Mouse (Mus musculus): Measurements from ENCODE around the gene Polr2i.
"Not testable (repeated sequence)": the region's sequence is repeated elsewhere in the genome, so short reads cannot be mapped to it uniquely, and the experiment has no call there.

Polr2i gene

GRCm38 (mm10) chr7:30204380-30204779, 27.4 kb upstream of the Polr2i start:
- DNase-seq (ENCODE audit: low spot score in 2 of 2): no peak

GRCm38 (mm10) chr7:30205383-30205782, 26.4 kb upstream of the Polr2i start:
- DNase-seq (ENCODE audit: low spot score in 2 of 2): peak; percentile 47 to 78

- DNase-seq (ENCODE audit: low spot score in 2 of 2): not testable (repeated sequence)
These were observed 25.4 kb upstream of the Polr2i start for GRCm38 (mm10) chr7:30206364-30206763.

GRCm38 (mm10) chr7:30211025-30211424, 20.7 kb upstream of the Polr2i start:
- DNase-seq (ENCODE audit: low spot score in 2 of 2): no peak

GRCm38 (mm10) chr7:30213881-30214280, 17.9 kb upstream of the Polr2i start:
- DNase-seq (ENCODE audit: low spot score in 2 of 2): no peak

GRCm38 (mm10) chr7:30215875-30216274, 15.9 kb upstream of the Polr2i start:
- DNase-seq (ENCODE audit: low spot score in 2 of 2): no peak

- peak; percentile 42 to 87 for DNase-seq (ENCODE audit: low spot score in 2 of 2)
These were observed 15.0 kb upstream of the Polr2i start for GRCm38 (mm10) chr7:30216723-30217151.

- no peak for DNase-seq (ENCODE audit: low spot score in 2 of 2)
These were observed 14.5 kb upstream of the Polr2i start for GRCm38 (mm10) chr7:30217277-30217676.

- DNase-seq (ENCODE audit: low spot score in 2 of 2): peak; percentile 14 to 65
These were observed 12.3 kb upstream of the Polr2i start for GRCm38 (mm10) chr7:30219293-30220007.

- no peak for DNase-seq (ENCODE audit: low spot score in 2 of 2)
These were observed 11.8 kb upstream of the Polr2i start for GRCm38 (mm10) chr7:30220008-30220356.

GRCm38 (mm10) chr7:30221433-30221832, 10.3 kb upstream of the Polr2i start:
- DNase-seq (ENCODE audit: low spot score in 2 of 2): no peak

- DNase-seq (ENCODE audit: low spot score in 2 of 2): no peak
These were observed 9.5 kb upstream of the Polr2i start for GRCm38 (mm10) chr7:30222205-30222604.

- DNase-seq (ENCODE audit: low spot score in 2 of 2): no peak
These were observed 7.5 kb upstream of the Polr2i start for GRCm38 (mm10) chr7:30224206-30224605.

- no peak for DNase-seq (ENCODE audit: low spot score in 2 of 2)
These were observed 450 bp upstream of the Polr2i start for GRCm38 (mm10) chr7:30231328-30231668.

- DNase-seq (ENCODE audit: low spot score in 2 of 2): peak; percentile 59 to 80
These were observed 942 bp downstream of the Polr2i start for GRCm38 (mm10) chr7:30232631-30233148.

- DNase-seq (ENCODE audit: low spot score in 2 of 2): no peak
These were observed 1.6 kb downstream of the Polr2i start for GRCm38 (mm10) chr7:30233387-30233786.

- no peak for DNase-seq (ENCODE audit: low spot score in 2 of 2)
These were observed 2.6 kb downstream of the Polr2i start for GRCm38 (mm10) chr7:30234276-30234858.

- no peak for DNase-seq (ENCODE audit: low spot score in 2 of 2)
These were observed 3.3 kb downstream of the Polr2i start for GRCm38 (mm10) chr7:30235091-30235490.

- DNase-seq (ENCODE audit: low spot score in 2 of 2): no peak
These were observed 3.9 kb downstream of the Polr2i start, which contains the start of gene Ovol3 for GRCm38 (mm10) chr7:30235625-30236024. Gene Ovol3 (minus strand): TSS chr7:30235725.

GRCm38 (mm10) chr7:30237374-30237773, 5.6 kb downstream of the Polr2i start:
- not testable (repeated sequence) for DNase-seq (ENCODE audit: low spot score in 2 of 2)

- no peak for DNase-seq (ENCODE audit: low spot score in 2 of 2)
These were observed 20.5 kb downstream of the Polr2i start for GRCm38 (mm10) chr7:30251956-30252954.

GRCm38 (mm10) chr7:30265041-30265440, 33.3 kb downstream of the Polr2i start:
- no peak for DNase-seq (ENCODE audit: low spot score in 2 of 2)

Measured in spleen, postnatal 10 days (tissue).